Mouse (Mus musculus) layer of hippocampus, postnatal 14 days (tissue): ENCODE measurements at regions not wholly inside any gene's neighbourhood (a gene's known extent, or its start where the extent isn't known, plus 50 kb on each side); places are given as distances from the start of the nearest gene placed in this dataset.

Experiments
- DNase-seq, 2 experiments: peaks; one replicate each; pipeline ENCODE4 v3.0.0; 2021 to 2022; ENCODE audit warnings: low spot score in 2 of 2, mixed read lengths in 1 of 2

DNA sequence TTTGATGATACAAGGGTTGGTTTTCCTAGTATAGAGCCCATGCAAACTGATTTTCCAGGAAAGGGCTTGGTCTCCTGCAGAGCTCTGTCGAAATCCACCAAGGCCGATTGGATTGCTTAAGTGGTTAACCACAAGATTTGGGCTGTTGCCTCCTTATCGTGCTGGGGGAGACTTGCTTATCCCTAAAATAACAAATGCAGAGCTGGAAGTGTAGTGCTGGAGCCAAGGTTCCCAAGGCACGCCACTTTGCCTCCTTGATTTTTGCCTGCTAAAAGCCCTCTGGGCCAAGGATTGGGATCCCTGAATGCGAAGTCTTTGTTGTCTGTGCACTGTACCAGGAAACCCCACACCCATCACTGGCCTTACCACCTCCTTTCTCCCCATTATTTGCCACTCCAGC lies 52.8 kb upstream of the Tmem178 start:
- no peak for DNase-seq

DNA sequence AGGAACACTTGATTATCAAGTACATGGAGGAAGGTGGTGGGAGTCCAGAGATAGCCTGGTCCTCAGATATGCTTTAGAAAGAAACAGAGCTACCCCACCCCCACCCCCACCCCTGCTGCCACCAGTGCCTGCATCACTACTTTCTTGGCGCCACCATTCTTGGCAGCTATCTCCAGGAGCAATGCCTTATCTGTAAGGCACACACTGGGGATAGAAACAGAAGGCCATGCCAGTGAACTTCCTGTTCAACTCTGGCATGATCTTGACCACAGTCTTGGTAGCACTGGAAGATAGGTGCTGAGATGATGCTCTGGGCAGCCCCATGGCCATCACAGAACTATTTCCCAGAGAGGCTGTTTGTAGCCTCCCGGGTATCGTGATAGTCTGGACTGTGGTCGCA lies 55.3 kb upstream of the Tmem178 start:
- no peak for DNase-seq

DNA sequence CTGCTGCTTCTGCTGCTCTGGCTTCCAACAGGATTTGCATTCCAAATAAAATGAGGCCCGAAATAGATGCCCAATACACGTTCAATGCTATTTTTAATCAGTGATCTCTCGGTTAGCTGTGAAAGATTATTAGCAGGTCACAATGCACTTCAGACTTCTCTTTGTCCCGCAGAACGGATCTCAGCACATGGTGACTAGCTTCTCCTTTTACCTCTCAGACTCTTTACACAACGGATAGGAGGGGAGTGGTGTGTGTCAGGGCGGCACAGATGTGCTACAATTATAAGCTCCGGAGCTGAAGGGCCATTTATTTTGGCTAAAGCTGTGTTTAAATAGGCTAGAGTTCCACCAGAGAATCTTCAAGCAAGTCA lies 56.7 kb upstream of the Tmem178 start:
- peak in 1 of 2 experiments; percentile 29 for DNase-seq

DNA sequence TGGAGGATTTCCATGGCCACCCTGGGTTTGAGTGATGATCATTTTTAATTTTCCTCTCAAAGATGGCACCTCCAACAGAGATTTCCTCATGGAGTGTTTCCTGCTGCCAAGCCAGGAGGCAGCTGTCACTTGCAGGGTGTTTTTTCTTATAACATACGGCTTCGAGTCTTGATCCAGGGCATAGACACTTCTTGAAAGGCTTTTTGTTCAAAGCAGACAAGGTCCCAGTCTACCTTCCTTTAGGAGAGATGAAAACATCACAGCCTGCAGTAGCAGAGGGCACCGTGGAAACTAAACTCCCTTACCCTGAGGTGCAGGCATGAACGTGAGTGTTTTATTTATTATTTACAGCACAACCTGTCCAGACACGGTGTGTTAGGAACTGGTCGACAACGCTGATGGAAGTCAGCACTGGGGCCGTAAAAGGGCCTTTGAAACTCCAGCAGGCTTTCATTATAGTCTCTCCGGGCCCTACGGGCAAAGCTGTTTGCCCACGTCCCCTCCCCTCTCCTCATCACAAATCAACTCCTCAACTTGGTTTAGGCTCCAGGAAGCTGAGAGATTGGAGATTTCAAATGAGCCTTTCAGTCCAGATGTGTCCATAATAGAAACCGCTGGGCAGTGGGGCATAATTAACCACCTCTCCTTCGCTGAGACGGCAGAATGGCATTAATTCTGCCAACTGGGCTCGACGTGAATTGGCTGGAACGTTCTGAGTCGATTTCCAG lies 57.2 kb upstream of the Tmem178 start:
- peak in 1 of 2 experiments; percentile 44 for DNase-seq

DNA sequence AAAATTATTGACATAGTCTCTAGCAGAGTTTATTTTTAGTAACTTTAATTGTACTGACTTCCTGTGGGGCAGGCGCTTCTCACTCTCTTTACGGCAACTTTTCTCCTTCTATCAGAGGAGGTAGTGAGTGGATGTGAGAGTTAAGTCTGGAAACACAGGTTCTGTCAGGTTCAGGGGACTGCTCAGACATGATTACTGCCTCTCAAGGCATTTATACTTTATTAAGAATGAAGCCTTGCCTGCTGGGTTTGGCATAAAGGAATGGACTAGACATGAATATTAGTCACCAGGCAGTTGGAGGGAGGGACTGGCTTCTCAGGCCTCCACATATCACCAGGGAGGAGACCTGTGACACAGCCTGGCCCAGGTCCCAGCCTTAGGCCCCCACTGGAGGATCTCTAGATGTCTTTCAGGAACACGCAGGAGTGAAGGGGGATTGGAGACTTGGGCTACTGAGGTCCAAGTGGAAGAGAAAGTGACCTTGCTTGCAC lies 58.2 kb upstream of the Tmem178 start:
- no peak for DNase-seq

DNA sequence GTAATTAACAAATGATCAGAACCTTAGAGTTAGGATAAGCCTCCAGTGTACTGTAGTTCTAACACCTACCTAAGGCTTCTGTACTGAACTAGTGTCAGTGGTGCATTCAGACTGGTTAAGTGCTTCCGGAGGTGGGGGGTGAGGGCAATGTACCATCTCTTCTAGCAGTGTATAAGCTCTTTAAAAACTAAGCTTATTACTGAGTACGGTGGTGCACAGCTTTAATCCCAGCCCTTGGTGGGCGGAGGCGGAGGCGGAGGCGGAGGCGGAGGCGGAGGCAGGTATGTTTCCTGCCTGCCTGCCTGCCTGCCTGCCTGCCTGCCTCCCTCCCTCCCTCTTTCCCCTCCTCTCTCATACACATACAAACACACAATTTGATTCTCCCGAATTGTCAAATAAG lies 58.7 kb upstream of the Tmem178 start:
- DNase-seq, result no peak

DNA sequence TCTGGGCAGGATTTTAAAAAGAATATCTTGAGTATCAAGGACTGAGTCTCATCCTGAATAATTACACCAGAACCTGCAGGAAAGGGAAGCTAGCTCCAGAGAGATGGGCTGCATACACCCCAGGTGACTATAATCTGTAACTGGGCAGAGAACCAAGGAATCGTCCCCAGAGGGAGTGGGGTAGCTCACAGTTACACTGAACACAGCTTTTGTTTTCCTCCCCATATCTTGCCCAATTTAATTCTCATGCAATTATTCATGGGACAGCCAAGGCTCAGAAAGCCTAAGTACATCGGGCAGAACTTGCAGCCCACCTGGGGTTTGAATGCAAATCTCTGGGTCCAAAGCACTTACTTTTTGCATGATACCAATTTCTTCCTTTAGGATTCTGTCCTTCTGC lies 59.5 kb upstream of the Tmem178 start:
- DNase-seq, result no peak

DNA sequence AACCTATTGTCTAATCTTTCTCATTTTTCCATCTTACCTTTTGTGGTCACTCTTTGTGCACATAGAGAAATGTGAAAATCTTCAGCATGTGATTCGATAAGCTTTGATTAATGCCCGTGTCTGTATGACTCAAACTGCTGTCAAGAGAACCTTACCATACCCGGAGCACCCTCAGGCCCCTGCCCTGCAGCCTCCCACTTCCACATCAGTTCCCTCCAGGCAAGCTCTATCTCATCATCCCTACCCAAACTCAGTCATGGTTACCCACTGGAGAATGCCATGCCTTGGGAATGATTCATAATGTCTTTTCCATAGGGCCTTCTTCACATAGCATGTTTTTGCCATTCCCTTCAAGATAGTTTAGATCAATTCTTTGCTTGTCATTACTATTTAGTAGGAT lies 62.0 kb upstream of the Tmem178 start:
- no peak for DNase-seq

DNA sequence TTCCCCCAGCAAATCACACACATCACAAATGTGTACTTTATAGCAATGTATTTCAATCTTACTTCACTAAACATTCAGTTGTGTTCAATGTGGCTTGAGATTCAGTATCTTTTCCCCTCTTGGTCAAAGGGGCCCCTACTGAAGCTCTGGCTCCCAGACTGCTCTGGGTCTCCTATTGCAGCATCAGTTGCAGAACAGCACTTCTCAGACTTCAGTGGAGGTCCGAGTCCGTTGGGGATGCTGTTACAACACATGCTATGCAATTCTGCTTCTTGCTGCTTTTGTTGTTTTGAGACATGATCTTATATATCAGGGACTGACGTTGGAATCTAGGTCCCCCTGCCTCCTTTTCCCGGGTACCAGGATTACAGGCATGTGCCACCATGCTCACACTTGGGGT lies 64.1 kb upstream of the Tmem178 start:
- no peak for DNase-seq

DNA sequence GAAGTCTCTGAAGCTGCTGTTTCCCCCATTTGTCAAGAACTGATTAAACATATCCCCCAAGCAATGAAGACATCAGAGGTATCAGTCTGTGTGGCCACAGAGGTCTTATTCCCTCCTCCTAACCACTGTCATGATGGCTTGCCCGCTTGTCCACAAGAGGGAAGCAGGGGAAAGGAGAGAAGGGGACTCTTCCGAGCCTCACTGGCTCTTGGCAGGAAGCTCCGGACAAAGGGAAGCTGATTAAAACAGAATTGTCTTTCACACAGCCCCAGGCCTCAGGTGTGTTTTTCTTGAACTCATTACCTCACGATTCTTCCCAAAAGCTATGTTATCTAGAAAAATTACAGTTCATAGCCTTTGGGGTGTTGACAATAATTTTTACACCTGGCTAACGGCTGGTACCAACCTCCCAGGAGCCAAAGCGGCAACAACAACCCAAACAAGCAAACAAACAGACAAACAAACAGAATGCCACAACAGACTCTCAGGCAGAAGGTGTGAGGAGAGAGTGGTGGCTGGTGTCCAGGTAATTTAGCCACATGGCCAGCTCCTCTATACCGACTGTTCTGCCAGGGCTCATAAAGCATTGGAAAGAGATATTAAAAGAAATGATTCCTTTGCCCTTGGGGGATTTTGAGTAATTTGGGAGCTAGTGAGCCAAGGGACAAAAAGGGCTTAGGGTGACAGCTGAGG lies 68.9 kb upstream of the Tmem178 start:
- peak; percentile 36 to 70 for DNase-seq

DNA sequence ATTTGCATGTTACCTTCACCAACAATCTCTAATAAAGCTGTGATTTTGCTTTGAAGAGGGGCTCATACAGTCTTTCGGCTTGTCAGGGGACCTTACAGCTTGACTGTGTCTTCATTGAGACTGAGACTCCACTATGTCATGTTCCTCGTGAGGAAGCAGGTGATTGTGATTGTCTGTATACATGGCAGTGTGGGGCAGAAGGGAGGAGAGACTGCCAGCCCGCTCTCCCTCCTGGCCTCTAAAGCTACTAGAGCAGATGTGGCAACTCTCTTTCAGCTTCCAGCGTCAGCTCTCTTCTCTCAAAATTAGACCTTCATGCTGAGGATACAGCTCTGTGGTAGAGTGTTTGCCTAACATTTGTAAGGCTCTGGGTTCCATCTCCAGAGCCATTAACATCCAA lies 73.5 kb upstream of the Tmem178 start:
- no peak for DNase-seq

DNA sequence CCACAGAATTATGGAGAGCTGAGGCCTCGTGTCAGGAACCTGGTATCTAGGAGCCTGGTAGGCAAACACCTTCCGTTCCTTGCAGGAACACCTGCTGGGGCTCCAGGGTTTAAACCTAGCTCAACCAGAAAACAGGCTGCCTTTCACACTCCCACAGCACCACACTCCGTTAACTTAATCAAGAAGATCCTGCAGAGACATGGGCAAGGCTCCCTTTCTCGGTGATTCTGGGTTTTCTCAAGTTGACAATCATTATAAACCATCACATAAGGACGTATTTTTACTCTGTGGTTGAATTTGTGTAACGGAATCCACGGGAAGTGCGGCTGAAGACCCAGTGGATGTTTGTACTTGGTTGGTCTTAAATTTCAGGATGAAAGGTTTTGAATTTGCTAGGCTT lies 82.1 kb upstream of the Tmem178 start:
- no peak for DNase-seq

DNA sequence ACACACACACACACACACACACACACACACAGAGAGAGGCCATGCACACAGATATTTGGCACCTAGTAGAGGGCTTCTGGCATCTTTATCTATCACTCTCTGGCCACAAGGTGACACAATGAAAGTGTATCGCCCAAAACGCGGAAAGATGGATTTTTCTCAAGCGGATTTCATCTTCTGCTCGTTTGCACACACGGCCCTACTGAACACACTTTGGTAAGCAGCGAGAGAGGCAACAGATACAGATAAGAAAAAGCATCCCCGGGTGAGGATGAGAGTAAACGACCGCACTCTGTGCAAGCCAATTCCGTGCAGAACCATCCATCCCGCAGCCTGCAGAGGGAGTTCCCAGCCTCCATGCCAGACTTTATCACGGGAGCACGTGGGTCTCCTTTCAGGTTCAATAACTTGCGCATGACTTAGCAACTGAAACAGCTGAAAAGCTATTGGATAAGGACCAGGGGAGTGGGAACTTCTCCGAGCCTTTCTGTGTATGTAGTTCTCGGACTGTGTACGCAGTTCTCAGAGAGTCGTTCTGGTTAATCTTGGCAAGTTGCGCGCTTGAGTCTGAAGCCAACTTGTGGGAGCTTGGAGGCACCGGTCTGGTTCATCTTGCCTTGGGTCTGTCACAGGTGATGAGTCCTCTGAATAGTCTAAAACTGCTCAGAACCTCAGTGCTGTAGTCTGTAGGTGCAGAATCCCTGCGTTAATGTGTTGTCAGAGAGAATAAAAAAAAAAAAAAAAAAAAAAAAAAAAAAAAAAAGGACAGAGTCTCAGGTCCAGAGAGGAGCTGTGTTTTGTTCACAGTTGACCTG lies 97.2 kb upstream of the Tmem178 start:
- peak; percentile 19 to 32 for DNase-seq

DNA sequence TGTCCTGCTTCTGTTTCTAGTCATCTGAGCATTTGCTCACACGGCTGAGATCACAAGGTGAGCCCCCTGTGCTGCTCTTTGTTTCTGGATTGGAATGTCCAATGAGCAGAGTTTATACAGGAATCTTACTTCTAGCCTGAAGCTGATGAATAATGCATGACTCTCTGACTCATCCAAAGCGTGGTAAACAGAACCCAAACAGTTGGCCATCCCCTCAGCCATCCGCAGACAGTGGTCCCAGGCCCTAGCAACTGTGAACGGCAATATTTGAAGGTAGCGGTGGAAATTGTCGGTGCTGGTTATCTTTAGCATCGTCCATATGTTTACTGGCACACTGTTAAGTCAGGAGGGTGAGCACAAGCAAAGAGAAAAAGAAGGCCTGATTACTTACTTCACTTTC lies 99.1 kb upstream of the Tmem178 start:
- no peak for DNase-seq

DNA sequence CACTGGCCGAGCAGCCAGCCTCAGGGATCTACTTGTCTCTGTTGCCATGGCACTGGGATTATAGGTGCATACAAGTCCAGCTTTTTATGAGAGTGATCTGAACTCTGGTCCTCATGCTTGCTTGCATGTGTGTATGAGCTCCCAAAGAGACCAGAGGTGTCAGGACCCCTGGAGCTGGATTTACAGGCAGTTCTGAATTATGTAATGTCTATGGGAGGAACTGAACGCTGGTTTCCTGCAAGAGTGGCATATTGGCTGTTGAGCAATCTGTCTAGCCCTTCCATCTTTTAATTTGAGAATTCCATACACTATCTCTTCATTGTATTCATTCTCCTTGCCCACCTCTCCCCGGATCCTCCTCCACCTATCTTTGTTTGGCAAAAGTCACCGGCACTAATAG lies 102.5 kb upstream of the Tmem178 start:
- no peak for DNase-seq

DNA sequence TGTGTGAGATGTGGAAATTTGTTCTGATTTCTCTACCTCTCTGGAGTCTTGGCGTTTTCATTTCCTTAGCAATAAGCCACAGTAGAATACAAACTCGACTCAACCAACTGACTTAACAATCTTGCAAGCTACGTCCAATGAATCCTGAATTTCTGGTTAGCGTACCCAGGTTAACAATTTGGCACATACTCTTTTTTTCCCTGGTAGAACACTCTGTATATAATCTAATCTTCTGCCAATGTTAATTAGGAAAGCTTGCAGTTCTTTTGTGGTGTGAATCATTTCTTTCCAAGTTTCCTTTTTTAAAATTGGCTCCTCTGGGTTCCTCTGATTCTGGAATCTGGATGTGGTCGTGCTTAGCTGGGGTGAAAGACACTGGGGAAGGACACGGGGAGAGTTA lies 103.5 kb upstream of the Tmem178 start:
- DNase-seq, result no peak

DNA sequence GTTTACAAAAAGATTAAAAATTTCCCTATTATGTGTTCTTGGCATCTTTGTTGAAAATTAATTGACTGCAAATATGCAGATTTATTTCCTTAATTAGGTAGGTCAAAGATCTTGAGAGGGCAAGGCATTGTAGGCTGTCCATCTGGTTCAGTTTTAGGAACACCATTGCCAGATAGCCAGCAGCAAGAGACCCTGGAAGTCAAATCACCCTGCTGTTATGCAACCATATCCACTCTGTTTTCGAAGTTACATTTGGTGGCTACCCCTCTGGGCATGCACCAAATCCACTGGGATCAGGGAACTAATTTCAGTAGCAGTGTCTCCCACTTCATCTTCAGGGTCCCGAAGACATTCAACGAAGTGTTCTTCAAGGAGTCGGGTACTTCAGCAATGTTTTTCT lies 104.0 kb upstream of the Tmem178 start:
- DNase-seq, result no peak

DNA sequence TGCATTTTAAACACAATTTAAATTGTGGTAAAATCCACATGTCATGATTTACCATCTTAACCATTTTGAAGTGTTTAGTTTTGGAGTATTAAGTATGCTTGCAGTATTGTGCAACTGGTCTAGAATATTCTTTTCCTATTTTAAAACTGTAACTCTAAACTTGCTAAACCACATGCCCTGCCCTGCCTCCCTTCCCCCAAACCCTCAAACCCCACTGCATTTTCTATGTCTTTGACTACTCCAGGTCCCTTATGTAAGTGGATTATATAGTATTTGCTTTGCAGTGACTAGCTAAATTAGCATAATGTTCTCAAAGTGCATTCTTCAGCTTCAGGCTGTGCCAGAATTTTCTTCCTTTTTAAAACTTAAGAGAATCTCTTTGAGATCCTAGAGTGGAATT lies 106.4 kb upstream of the Map4k3 start:
- no peak for DNase-seq

DNA sequence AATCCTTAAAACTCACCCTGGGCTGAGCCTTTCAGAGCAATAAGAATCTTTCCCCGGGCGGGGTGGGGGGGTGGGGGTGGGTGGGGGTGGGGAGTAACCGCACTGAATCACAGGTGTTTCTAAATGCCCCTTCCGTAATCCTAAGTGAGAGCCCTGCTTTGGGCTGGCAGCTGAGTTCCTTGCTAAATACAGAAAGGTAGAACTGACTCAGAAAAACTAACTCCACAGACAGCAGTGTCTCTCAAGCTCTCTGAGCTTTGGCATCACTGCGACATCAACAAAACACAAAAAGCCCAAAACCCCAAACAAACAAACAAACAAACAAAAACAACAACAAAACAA lies 105.9 kb upstream of the Map4k3 start:
- DNase-seq, result no peak

DNA sequence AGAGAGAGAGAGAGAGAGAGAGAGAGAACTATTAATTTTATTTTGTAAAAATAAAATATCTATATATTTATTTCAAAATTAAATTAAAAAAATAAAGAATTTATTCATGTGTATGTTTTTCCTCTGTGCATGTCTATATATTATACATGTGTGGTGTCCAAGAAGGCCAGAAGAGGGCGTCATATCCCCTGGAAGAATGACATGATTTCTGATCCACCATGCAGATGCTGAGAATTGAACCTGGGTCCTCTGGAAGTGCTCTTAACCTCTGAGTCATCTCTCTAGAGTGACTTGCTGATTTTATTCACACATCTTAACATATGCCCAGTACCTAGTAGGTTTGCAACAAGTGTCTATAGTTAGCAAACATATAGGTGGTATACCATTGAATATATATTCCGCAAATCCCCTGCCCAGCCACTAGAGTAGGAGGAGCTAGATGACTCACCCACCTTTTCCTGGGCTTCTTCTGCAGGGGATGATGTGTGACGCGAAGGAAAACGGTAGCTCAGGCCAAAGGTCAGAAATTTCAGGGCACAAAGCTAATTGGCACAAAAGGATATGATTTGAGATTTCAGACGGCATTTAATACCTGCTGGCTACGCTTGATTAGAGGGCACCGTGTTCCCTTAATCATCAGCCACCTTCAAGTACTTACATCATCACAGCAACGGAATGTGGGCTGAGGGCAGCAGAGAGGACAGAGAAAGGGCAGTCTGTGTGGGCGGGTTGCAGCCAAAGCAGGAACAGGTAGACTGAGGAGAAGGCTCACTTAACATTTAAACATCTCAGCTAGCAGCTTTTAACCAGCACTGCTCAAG lies 105.3 kb upstream of the Map4k3 start:
- DNase-seq, result no peak

DNA sequence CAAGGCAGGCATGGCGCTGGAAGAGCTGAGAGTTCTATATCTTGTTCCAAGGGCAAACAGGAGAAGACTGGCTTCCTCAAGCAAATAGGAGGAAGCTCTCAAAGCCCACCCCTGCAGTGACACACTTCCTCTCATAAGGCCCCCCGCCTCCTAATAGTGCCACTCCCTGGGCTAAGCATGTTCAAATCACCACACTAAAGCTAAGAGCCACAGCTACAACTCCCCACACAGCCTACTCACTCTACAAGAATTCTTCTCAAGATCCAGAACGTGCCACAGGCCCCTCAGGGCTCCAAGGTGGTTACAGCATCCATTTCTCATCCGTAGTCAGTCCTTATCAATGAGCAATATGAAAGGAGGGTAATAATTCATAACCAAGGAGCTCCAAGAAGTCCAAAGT lies 103.4 kb upstream of the Map4k3 start:
- DNase-seq, result no peak
